Mouse (Mus musculus): Measurements from ENCODE around the gene Wdr41. TPM values are rescaled to one million over a fixed set of nuclear protein-coding genes. Genes with fewer than 3 reads are reported as not detected.

The Wdr41 gene
- polyA plus RNA-seq, 2 experiments = 3.9 to 5.3 TPM

GRCm38 (mm10) chr13:95058885-95059284 lies 82.7 kb downstream of the Wdr41 start:
- Histone ChIP-seq H3K27ac (no peak overlapping the region), H3K27me3 (ENCODE audit: control insufficient read depth, insufficient read depth, low read length) (no peaks in the 10 kb centered on the region), H3K9me3 (ENCODE audit: control insufficient read depth, low read length) (no peaks in the 10 kb centered on the region), H3K9ac (replicated peaks) (no peak overlapping the region), H3K36me3 (replicated peaks; ENCODE audit: control insufficient read depth, insufficient read depth, low read depth) (no peaks in the 10 kb centered on the region), H3K4me1 (replicated peaks; ENCODE audit: control insufficient read depth in 2 of 2, insufficient read depth in 2 of 2, low read length in 1 of 2) (no peaks in the 10 kb centered on the region), H3K4me2 (ENCODE audit: low read depth) (no peak overlapping the region), H3K4me3 (ENCODE audit: insufficient read depth in 1 of 2, low read depth in 2 of 2, low read length in 2 of 2) (no peak overlapping the region)
- DNase-seq (ENCODE audit: low read depth in 3 of 3, low spot score in 3 of 3) (no peak), ATAC-seq (ENCODE audit: insufficient read depth) (no peak)
- 57% methylated on average over 4 of the region's 4 CpGs for WGBS (ENCODE audit: insufficient replicate concordance)
- TF ChIP-seq CTCF (IDR thresholded peaks at IDR 0.05; ENCODE audit: low read depth) = no peak
- TF ChIP-seq EP300 (IDR thresholded peaks at IDR 0.05; ENCODE audit: low read depth) = no peak

GRCm38 (mm10) chr13:95063390-95064017 lies 87.4 kb downstream of the Wdr41 start:
- H3K36me3 ChIP-seq (replicated peaks; ENCODE audit: control insufficient read depth, insufficient read depth, low read depth) = no peaks in the 10 kb centered on the region
- no peak overlapping the region for H3K4me3 ChIP-seq (ENCODE audit: insufficient read depth in 1 of 2, low read depth in 2 of 2, low read length in 2 of 2)
- ATAC-seq (ENCODE audit: insufficient read depth) (no peak), DNase-seq (ENCODE audit: low read depth in 3 of 3, low spot score in 3 of 3) (no peak)
- H3K27ac ChIP-seq = no peak overlapping the region
- H3K4me1 ChIP-seq (replicated peaks; ENCODE audit: control insufficient read depth in 2 of 2, insufficient read depth in 2 of 2, low read length in 1 of 2) = no peaks in the 10 kb centered on the region
- H3K9me3 ChIP-seq (ENCODE audit: control insufficient read depth, low read length) = no peaks in the 10 kb centered on the region
- H3K9ac ChIP-seq (replicated peaks) = no peak overlapping the region
- 20% methylated on average over 4 of the region's 4 CpGs for WGBS (ENCODE audit: insufficient replicate concordance)
- TF ChIP-seq CTCF (IDR thresholded peaks at IDR 0.05; ENCODE audit: low read depth) (no peak), EP300 (IDR thresholded peaks at IDR 0.05; ENCODE audit: low read depth) (no peak)
- no peaks in the 10 kb centered on the region for H3K27me3 ChIP-seq (ENCODE audit: control insufficient read depth, insufficient read depth, low read length)
- no peak overlapping the region for H3K4me2 ChIP-seq (ENCODE audit: low read depth)

GRCm38 (mm10) chr13:95067854-95068253 lies 91.7 kb downstream of the Wdr41 start:
- Histone ChIP-seq H3K4me3 (ENCODE audit: insufficient read depth in 1 of 2, low read depth in 2 of 2, low read length in 2 of 2) (no peak overlapping the region), H3K9ac (replicated peaks) (no peak overlapping the region), H3K4me1 (replicated peaks; ENCODE audit: control insufficient read depth in 2 of 2, insufficient read depth in 2 of 2, low read length in 1 of 2) (no peaks in the 10 kb centered on the region), H3K9me3 (ENCODE audit: control insufficient read depth, low read length) (no peaks in the 10 kb centered on the region), H3K36me3 (replicated peaks; ENCODE audit: control insufficient read depth, insufficient read depth, low read depth) (no peaks in the 10 kb centered on the region), H3K4me2 (ENCODE audit: low read depth) (no peak overlapping the region), H3K27me3 (ENCODE audit: control insufficient read depth, insufficient read depth, low read length) (no peaks in the 10 kb centered on the region), H3K27ac (no peak overlapping the region)
- DNase-seq (ENCODE audit: low read depth in 3 of 3, low spot score in 3 of 3) = no peak
- 50% methylated on average over 6 of the region's 6 CpGs for WGBS (ENCODE audit: insufficient replicate concordance)
- no peak for ATAC-seq (ENCODE audit: insufficient read depth)
- TF ChIP-seq EP300 (IDR thresholded peaks at IDR 0.05; ENCODE audit: low read depth) = no peak
- peak; percentile 23; the same call in 1 of the 2 replicates for TF ChIP-seq CTCF (IDR thresholded peaks at IDR 0.05; ENCODE audit: low read depth)

GRCm38 (mm10) chr13:95070268-95070667 lies 94.1 kb downstream of the Wdr41 start:
- H3K9me3 ChIP-seq (ENCODE audit: control insufficient read depth, low read length) = no peaks in the 10 kb centered on the region
- H3K9ac ChIP-seq (replicated peaks) = no peak overlapping the region
- ATAC-seq (ENCODE audit: insufficient read depth) (no peak), DNase-seq (ENCODE audit: low read depth in 3 of 3, low spot score in 3 of 3) (no peak)
- no peaks in the 10 kb centered on the region for H3K27me3 ChIP-seq (ENCODE audit: control insufficient read depth, insufficient read depth, low read length)
- no peak for TF ChIP-seq EP300 (IDR thresholded peaks at IDR 0.05; ENCODE audit: low read depth)
- no peak; the same call in 1 of the 2 replicates for TF ChIP-seq CTCF (IDR thresholded peaks at IDR 0.05; ENCODE audit: low read depth)
- H3K4me2 ChIP-seq (ENCODE audit: low read depth) = no peak overlapping the region
- no peak overlapping the region for H3K27ac ChIP-seq
- H3K4me1 ChIP-seq (replicated peaks; ENCODE audit: control insufficient read depth in 2 of 2, insufficient read depth in 2 of 2, low read length in 1 of 2) = no peaks in the 10 kb centered on the region
- H3K36me3 ChIP-seq (replicated peaks; ENCODE audit: control insufficient read depth, insufficient read depth, low read depth) = no peaks in the 10 kb centered on the region
- no peak overlapping the region for H3K4me3 ChIP-seq (ENCODE audit: insufficient read depth in 1 of 2, low read depth in 2 of 2, low read length in 2 of 2)

Other genes starting within 250 kb of the Wdr41 start
- 38.9 and 152 TPM in 2 replicates for gene Tbca, start 187.4 kb upstream of the Wdr41 start, polyA plus RNA-seq (2012; rRNA removed)
- 115 and 123 TPM in 2 replicates for gene Tbca, start 187.4 kb upstream of the Wdr41 start, polyA plus RNA-seq (2014; fragmentation: Nextera tagmentation; extraction: Ambion mirVana)
- gene Otp, start 100.7 kb upstream of the Wdr41 start, polyA plus RNA-seq (2012; rRNA removed) = not detected in 2 replicates
- not detected in 2 replicates for gene Otp, start 100.7 kb upstream of the Wdr41 start, polyA plus RNA-seq (2014; fragmentation: Nextera tagmentation; extraction: Ambion mirVana)